Mouse (Mus musculus): ENCODE results near the gene Inip.

DNA sequence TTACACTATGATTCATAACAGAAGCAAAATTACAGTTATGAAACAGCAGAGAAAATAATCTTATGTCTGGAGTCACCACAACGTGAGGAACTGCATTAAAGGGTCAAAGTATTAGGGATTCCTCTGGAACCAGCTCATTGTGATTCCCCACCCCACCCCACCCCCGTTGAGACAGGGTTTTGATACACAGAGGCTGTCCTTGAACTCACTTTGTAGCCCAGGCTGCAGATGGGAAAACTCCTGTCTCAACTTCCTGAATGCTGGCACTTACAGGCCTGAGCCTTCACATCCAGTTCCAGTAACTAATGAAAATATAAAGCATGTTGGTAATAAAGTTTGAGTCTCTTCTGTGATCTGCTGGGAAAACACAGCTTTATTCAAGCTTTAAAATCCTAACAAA is 16.0 kb downstream of the Inip start:
- TF ChIP-seq CTCF (conservative IDR thresholded peaks at IDR 0.05; ENCODE audit: insufficient read depth, insufficient read length, low read depth, low read length) (no peak), POLR2A (IDR thresholded peaks at IDR 0.05; ENCODE audit: low read depth, low read length) (no peak)

Data from kidney, adult 2 months (tissue).